Mouse (Mus musculus): ENCODE results near the gene Zc3h10. TPM values are rescaled to one million over a fixed set of nuclear protein-coding genes. Genes with fewer than 3 reads are reported as not detected.

Zc3h10 gene
- polyA plus RNA-seq, 1 experiment: 4.7 TPM

Other genes with a start within 250 kb of the Zc3h10 start
- not detected in 2 replicates for gene Il23a, start 249.0 kb downstream of the Zc3h10 start, polyA plus RNA-seq (2012; ENCODE audit: insufficient read depth, insufficient read length, missing spikeins)
- gene Pan2, start 244.4 kb downstream of the Zc3h10 start, polyA plus RNA-seq (2012; ENCODE audit: insufficient read depth, insufficient read length, missing spikeins): 5.9 and 8.9 TPM in 2 replicates
- 115 and 131 TPM in 2 replicates for gene Cnpy2, start 225.3 kb downstream of the Zc3h10 start, polyA plus RNA-seq (2012; ENCODE audit: insufficient read depth, insufficient read length, missing spikeins)
- gene Cs, start 210.0 kb downstream of the Zc3h10 start, polyA plus RNA-seq (2012; ENCODE audit: insufficient read depth, insufficient read length, missing spikeins): 1,610 and 1,861 TPM in 2 replicates
- gene Coq10a, start 178.8 kb downstream of the Zc3h10 start, polyA plus RNA-seq (2012; ENCODE audit: insufficient read depth, insufficient read length, missing spikeins): 122 and 173 TPM in 2 replicates
- gene Ankrd52, start 170.7 kb downstream of the Zc3h10 start, polyA plus RNA-seq (2012; ENCODE audit: insufficient read depth, insufficient read length, missing spikeins): 16.9 and 22.4 TPM in 2 replicates
- gene Slc39a5, start 146.5 kb downstream of the Zc3h10 start, polyA plus RNA-seq (2012; ENCODE audit: insufficient read depth, insufficient read length, missing spikeins): not detected in 2 replicates
- gene Nabp2, start 136.3 kb downstream of the Zc3h10 start, polyA plus RNA-seq (2012; ENCODE audit: insufficient read depth, insufficient read length, missing spikeins): 67.1 and 87.6 TPM in 2 replicates
- 15.1 and 17.1 TPM in 2 replicates for gene Rnf41, start 136.1 kb downstream of the Zc3h10 start, polyA plus RNA-seq (2012; ENCODE audit: insufficient read depth, insufficient read length, missing spikeins)
- gene Smarcc2, start 88.5 kb downstream of the Zc3h10 start, polyA plus RNA-seq (2012; ENCODE audit: insufficient read depth, insufficient read length, missing spikeins): 63.7 and 94.7 TPM in 2 replicates
- 1,414 and 1,508 TPM in 2 replicates for gene Myl6, start 53.6 kb downstream of the Zc3h10 start, polyA plus RNA-seq (2012; ENCODE audit: insufficient read depth, insufficient read length, missing spikeins)
- 13.5 and 24.5 TPM in 2 replicates for gene Myl6b, start 49.1 kb downstream of the Zc3h10 start, polyA plus RNA-seq (2012; ENCODE audit: insufficient read depth, insufficient read length, missing spikeins)
- gene Esyt1, start 21.9 kb downstream of the Zc3h10 start, polyA plus RNA-seq (2012; ENCODE audit: insufficient read depth, insufficient read length, missing spikeins): 31.6 and 35.5 TPM in 2 replicates
- 1,628 and 2,018 TPM in 2 replicates for gene Rpl41, start 1.5 kb upstream of the Zc3h10 start, polyA plus RNA-seq (2012; ENCODE audit: insufficient read depth, insufficient read length, missing spikeins)
- 36.0 and 56.8 TPM in 2 replicates for gene Pa2g4, start 18.2 kb upstream of the Zc3h10 start, polyA plus RNA-seq (2012; ENCODE audit: insufficient read depth, insufficient read length, missing spikeins)
- 1.3 and 2.0 TPM in 2 replicates for gene Erbb3, start 41.9 kb upstream of the Zc3h10 start, polyA plus RNA-seq (2012; ENCODE audit: insufficient read depth, insufficient read length, missing spikeins)
- 292 and 473 TPM in 2 replicates for gene Rps26, start 79.0 kb upstream of the Zc3h10 start, polyA plus RNA-seq (2012; ENCODE audit: insufficient read depth, insufficient read length, missing spikeins)
- 0.32 and 0.58 TPM in 2 replicates for gene Ikzf4, start 98.2 kb upstream of the Zc3h10 start, polyA plus RNA-seq (2012; ENCODE audit: insufficient read depth, insufficient read length, missing spikeins)
- gene Suox, start 126.3 kb upstream of the Zc3h10 start, polyA plus RNA-seq (2012; ENCODE audit: insufficient read depth, insufficient read length, missing spikeins): 24.4 and 34.2 TPM in 2 replicates
- gene Rab5b, start 148.5 kb upstream of the Zc3h10 start, polyA plus RNA-seq (2012; ENCODE audit: insufficient read depth, insufficient read length, missing spikeins): 87.6 and 108 TPM in 2 replicates
- gene Pmel, start 156.4 kb upstream of the Zc3h10 start, polyA plus RNA-seq (2012; ENCODE audit: insufficient read depth, insufficient read length, missing spikeins): not detected in 2 replicates
- gene Cdk2, start 157.3 kb upstream of the Zc3h10 start, polyA plus RNA-seq (2012; ENCODE audit: insufficient read depth, insufficient read length, missing spikeins): 8.6 and 11.1 TPM in 2 replicates
- 4.6 and 6.0 TPM in 2 replicates for gene Dgka, start 197.1 kb upstream of the Zc3h10 start, polyA plus RNA-seq (2012; ENCODE audit: insufficient read depth, insufficient read length, missing spikeins)
- 12.5 and 19.5 TPM in 2 replicates for gene Pym1, start 200.1 kb upstream of the Zc3h10 start, polyA plus RNA-seq (2012; ENCODE audit: insufficient read depth, insufficient read length, missing spikeins)
- gene Mmp19, start 243.1 kb upstream of the Zc3h10 start, polyA plus RNA-seq (2012; ENCODE audit: insufficient read depth, insufficient read length, missing spikeins): 34.9 and 38.0 TPM in 2 replicates